Mouse (Mus musculus) forebrain, embryonic 12.5 days (tissue): Measurements from ENCODE around the gene Rspry1. TPM values are rescaled to one million over a fixed set of nuclear protein-coding genes. Genes with fewer than 3 reads are reported as not detected.
A peak's percentile ranks its signal among the peaks of the same experiment; 100 is the strongest.

Source experiments
- ATAC-seq: fragments of 200-750 bp; cut with Nextera tagmentation; 2 replicates; pipeline ENCODE4 v1.8.0; 2017; ENCODE audit warnings: moderate TSS enrichment; ENCODE audit not compliant: low FRiP score
- H3K27ac ChIP-seq: fragments of 300-500 bp; sonication (generic); 2 replicates; pipeline ENCODE4 v1.5.1; 2016; ENCODE audit warnings: mild to moderate bottlenecking
- H3K27me3 ChIP-seq: fragments of 300-500 bp; sonication (generic); 2 replicates; pipeline ENCODE4 v1.6.1; 2016; ENCODE audit warnings: mild to moderate bottlenecking
- H3K36me3 ChIP-seq: fragments of 300-500 bp; sonication (generic); replicated peaks from 2 replicates; pipeline ENCODE4 v1.6.1; 2016; ENCODE audit warnings: mild to moderate bottlenecking
- H3K4me1 ChIP-seq: fragments of 300-500 bp; sonication (generic); 2 replicates; pipeline ENCODE4 v1.6.1; 2016
- H3K4me2 ChIP-seq: fragments of 300-500 bp; sonication (generic); 2 replicates; pipeline ENCODE4 v1.6.1; 2016; ENCODE audit warnings: mild to moderate bottlenecking, moderate library complexity
- H3K4me3 ChIP-seq: fragments of 300-500 bp; sonication (generic); replicated peaks from 2 replicates; pipeline ENCODE4 v1.5.1; 2016; ENCODE audit warnings: mild to moderate bottlenecking
- H3K9ac ChIP-seq: fragments of 300-500 bp; sonication (generic); 2 replicates; pipeline ENCODE4 v1.6.1; 2016; ENCODE audit warnings: mild to moderate bottlenecking
- H3K9me3 ChIP-seq: fragments of 300-500 bp; sonication (generic); 2 replicates; pipeline ENCODE4 v1.6.1; 2016
- WGBS: fragments of 180-500 bp; shearing (Covaris S2); methylation state at CpG from one replicate; pipeline ENCODE4 v1.1.7; 2016; 5-methylcytosine and 5-hydroxymethylcytosine counted together
- polyA plus RNA-seq: library from polyadenylated mRNA; unstranded; fragments of >200 nt; fragmentation: Nextera tagmentation; extraction: Ambion mirVana; gene quantifications from 2 replicates; pipeline ENCODE4 v1.2.1, GENCODE M21; 2016

Gene Rspry1
- polyA plus RNA-seq, 1 experiment from 2014 or later = 54.7 TPM

DNA sequence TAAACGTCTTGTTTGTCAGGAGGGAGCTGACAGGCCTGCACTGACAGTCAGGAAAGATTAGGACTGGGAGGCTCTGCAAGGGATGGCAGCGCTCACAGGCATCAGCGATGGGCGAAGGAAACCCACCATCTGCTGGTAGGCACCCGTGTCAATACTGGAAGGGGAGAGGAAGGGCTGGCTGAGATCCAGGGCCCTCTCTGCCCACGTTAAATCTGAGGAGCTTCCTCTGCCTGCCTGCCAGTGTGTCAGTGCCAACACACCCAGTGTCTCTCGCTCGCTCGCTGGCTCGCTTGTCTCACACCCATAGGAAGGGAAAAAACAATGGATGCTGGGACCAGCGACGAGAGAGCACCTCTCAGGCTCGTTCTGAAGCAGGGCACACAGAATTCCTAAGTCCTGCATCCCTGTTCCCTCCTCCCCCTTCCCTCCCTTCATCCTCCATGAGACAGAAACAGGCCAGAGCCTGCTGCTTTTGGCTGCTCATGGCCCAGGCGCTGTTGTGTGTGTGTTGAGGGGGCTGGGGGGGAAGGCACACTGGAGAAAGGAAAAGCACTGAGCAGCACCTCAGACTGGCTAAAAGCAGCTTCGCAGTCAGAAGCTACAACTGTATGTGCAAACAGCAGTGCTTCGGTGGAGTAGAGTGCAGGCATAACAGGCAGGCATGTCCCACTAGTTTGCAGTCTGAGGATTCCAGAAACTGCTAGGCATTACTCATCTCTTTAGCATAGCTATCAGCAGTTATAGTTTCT lies 27.4 kb upstream of the Rspry1 start:
- Histone ChIP-seq H3K9me3 (no peaks in the 10 kb centered on the region), H3K9ac (no peak overlapping the region), H3K4me3 (no peak overlapping the region), H3K27me3 (no peaks in the 10 kb centered on the region), H3K36me3 (peaks cover 65% of the 10 kb centered on the region), H3K4me2 (no peak overlapping the region), H3K4me1 (0 out of 2 replicates have a peak, but pooled peaks cover 3% of the 10 kb centered on the region), H3K27ac (peak overlapping the region; percentile 43; the same call in 1 of the 2 replicates)
- no peak for ATAC-seq
- 87% methylated on average over 16 of the region's 16 CpGs for WGBS

DNA sequence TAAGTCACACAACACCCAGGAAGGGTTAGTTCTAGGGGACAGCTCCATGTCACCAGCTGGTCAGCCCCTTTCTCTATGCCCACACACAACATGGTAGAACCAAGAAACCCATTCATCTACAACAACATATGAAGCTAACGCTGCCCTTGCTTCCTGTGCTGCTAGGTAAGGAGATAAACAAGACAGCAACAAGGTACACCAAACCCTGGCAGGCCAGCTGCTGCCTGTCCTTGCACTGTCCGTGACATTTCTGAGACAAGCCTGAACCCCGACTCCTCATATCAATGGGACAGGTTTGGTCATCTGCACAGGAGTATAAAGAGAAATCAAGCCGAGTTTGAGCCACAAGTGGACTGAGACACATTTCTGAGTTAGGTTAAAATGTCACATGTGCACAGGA lies 26.6 kb upstream of the Rspry1 start:
- no peak overlapping the region for H3K27ac ChIP-seq
- ATAC-seq = no peak
- H3K9me3 ChIP-seq = no peaks in the 10 kb centered on the region
- H3K4me1 ChIP-seq = no peaks in the 10 kb centered on the region
- H3K9ac ChIP-seq = no peak overlapping the region
- no peaks in the 10 kb centered on the region for H3K27me3 ChIP-seq
- H3K4me2 ChIP-seq = no peak overlapping the region
- WGBS = 93% methylated on average over 4 of the region's 4 CpGs
- H3K36me3 ChIP-seq = peaks cover 71% of the 10 kb centered on the region
- no peak overlapping the region for H3K4me3 ChIP-seq

GRCm38 (mm10) chr8:94581820-94582483 lies 19.8 kb upstream of the Rspry1 start:
- Histone ChIP-seq H3K27me3 (no peaks in the 10 kb centered on the region), H3K4me2 (no peak overlapping the region), H3K9me3 (no peaks in the 10 kb centered on the region), H3K4me3 (no peak overlapping the region), H3K36me3 (peaks cover 82% of the 10 kb centered on the region), H3K4me1 (peaks cover 2% of the 10 kb centered on the region; the same call in 1 of the 2 replicates), H3K27ac (no peak overlapping the region), H3K9ac (no peak overlapping the region)
- WGBS = 89% methylated on average over 7 of the region's 7 CpGs
- no peak for ATAC-seq

- ATAC-seq = no peak
- Histone ChIP-seq H3K9ac (no peak overlapping the region), H3K27me3 (no peaks in the 10 kb centered on the region), H3K27ac (no peak overlapping the region), H3K9me3 (no peaks in the 10 kb centered on the region), H3K36me3 (peaks cover 84% of the 10 kb centered on the region), H3K4me1 (peaks cover 2% of the 10 kb centered on the region; the same call in 1 of the 2 replicates), H3K4me2 (no peak overlapping the region), H3K4me3 (no peak overlapping the region)
- 90% methylated on average over 6 of the region's 6 CpGs for WGBS
These were observed 19.2 kb upstream of the Rspry1 start for GRCm38 (mm10) chr8:94582569-94582968.

- peaks cover 81% of the 10 kb centered on the region for H3K36me3 ChIP-seq
- H3K4me1 ChIP-seq = peaks cover 2% of the 10 kb centered on the region; the same call in 1 of the 2 replicates
- H3K9me3 ChIP-seq = no peaks in the 10 kb centered on the region
- no peaks in the 10 kb centered on the region for H3K27me3 ChIP-seq
- H3K27ac ChIP-seq = no peak overlapping the region
- no peak overlapping the region for H3K4me2 ChIP-seq
- ATAC-seq = peak; percentile 61; the same call in 1 of the 2 replicates
- H3K9ac ChIP-seq = no peak overlapping the region
- no peak overlapping the region for H3K4me3 ChIP-seq
- WGBS = 49% methylated on average over 4 of the region's 4 CpGs
These were observed 17.4 kb upstream of the Rspry1 start for GRCm38 (mm10) chr8:94584238-94584817.

DNA sequence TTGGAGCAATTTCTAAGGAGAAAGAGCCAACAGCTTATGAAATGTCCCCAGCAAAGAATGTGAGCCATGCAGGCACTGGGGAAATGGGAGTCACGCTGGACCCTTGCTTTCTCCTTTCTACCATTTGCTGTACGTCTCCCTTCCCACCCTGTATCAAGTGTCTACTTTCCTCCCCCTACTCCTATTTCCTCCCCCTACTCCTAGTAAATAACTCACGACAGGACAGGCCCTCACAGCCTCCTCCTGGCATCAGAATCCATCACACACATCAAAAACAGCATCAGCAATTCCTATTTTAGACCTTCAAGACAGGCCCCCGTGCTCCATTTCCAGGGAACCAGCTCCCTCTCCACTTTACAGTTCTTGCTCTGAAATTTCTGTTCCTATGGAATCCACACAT lies 10.0 kb upstream of the Rspry1 start:
- Histone ChIP-seq H3K27me3 (no peaks in the 10 kb centered on the region), H3K9me3 (no peaks in the 10 kb centered on the region), H3K27ac (no peak overlapping the region), H3K4me2 (no peak overlapping the region), H3K4me3 (no peak overlapping the region), H3K36me3 (peaks cover 24% of the 10 kb centered on the region), H3K4me1 (no peaks in the 10 kb centered on the region), H3K9ac (no peak overlapping the region)
- no peak for ATAC-seq
- WGBS = 75% methylated on average over 4 of the region's 4 CpGs

DNA sequence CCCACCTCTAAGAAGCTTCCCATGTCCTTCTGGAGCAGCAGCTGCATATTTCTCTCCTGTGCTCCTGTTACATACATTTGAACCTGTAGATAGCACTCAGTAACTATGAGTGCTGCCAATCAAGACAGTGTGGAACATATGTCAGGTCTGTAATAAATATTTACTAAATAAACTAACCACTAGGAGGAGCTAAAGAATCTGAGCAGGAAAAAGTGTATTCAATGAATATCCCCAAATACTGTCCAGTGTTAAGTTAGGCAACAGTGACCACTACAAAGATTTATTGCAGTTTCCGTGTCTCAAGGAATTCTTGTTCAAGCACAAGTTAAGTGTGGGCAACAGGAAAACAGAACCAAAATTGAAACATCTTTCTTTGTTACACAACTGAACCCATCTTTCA lies 7.5 kb upstream of the Rspry1 start:
- H3K4me1 ChIP-seq = no peaks in the 10 kb centered on the region; the same call in 1 of the 2 replicates
- no peak for ATAC-seq
- H3K36me3 ChIP-seq = peaks cover under 1% of the 10 kb centered on the region; the same call in 1 of the 2 replicates
- no peaks in the 10 kb centered on the region for H3K27me3 ChIP-seq
- no peak overlapping the region for H3K4me3 ChIP-seq
- no peak overlapping the region for H3K9ac ChIP-seq
- 91% methylated on average over 1 of the region's 1 CpGs for WGBS
- no peak overlapping the region for H3K27ac ChIP-seq
- H3K4me2 ChIP-seq = no peak overlapping the region
- H3K9me3 ChIP-seq = no peaks in the 10 kb centered on the region

DNA sequence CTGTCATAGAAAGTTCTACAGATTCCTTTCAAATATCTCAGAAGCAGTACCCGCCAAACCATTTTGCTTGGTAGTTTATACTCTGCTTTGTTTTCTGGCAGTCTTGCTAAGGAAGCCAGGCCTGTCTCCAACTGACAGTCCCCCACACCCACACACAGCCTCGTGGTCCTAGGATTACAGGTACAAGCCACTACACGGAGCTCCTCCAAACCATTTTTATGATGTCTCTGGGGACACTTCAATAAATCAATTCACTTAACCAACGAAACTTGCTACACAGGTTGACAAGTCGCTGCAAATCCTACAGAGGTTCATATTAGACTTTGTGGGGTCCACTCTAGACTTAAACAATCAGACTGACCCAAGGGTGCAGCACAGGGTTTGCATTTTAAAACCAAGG lies 1.3 kb upstream of the Rspry1 start:
- H3K27ac ChIP-seq = no peak overlapping the region; the same call in 1 of the 2 replicates
- WGBS = 31% methylated on average over 5 of the region's 5 CpGs

GRCm38 (mm10) chr8:94601034-94601606 lies 617 bp upstream of the Rspry1 start:
- H3K9ac ChIP-seq = peak overlapping the region; percentile 85
- WGBS = under 1% methylated on average over 51 of the region's 51 CpGs

More for the DNA sequence above, 1.3 kb upstream of the Rspry1 start:
- Histone ChIP-seq H3K4me1 (peaks cover 26% of the 10 kb centered on the region), H3K9me3 (no peaks in the 10 kb centered on the region), H3K36me3 (no peaks in the 10 kb centered on the region), H3K4me2 (peak overlapping the region; percentile 98), H3K4me3 (peak overlapping the region; percentile 97), H3K27me3 (no peaks in the 10 kb centered on the region), H3K9ac (peak overlapping the region; percentile 85)
- ATAC-seq = no peak

GRCm38 (mm10) chr8:94602471-94603131 lies 864 bp downstream of the Rspry1 start:
- Histone ChIP-seq H3K9me3 (no peaks in the 10 kb centered on the region), H3K9ac (peak overlapping the region; percentile 94), H3K36me3 (no peaks in the 10 kb centered on the region), H3K4me3 (peak overlapping the region; percentile 97), H3K4me1 (peaks cover 26% of the 10 kb centered on the region), H3K27me3 (no peaks in the 10 kb centered on the region), H3K27ac (peak overlapping the region; percentile 85), H3K4me2 (peak overlapping the region; percentile 95)
- peak; percentile 21 for ATAC-seq
- WGBS = 1% methylated on average over 31 of the region's 31 CpGs

More at GRCm38 (mm10) chr8:94601034-94601606, 617 bp upstream of the Rspry1 start:
- H3K27ac ChIP-seq = peak overlapping the region; percentile 89
- H3K36me3 ChIP-seq = no peaks in the 10 kb centered on the region
- ATAC-seq = peak; percentile 30
- no peaks in the 10 kb centered on the region for H3K27me3 ChIP-seq
- H3K4me1 ChIP-seq = peaks cover 26% of the 10 kb centered on the region
- H3K4me2 ChIP-seq = peak overlapping the region; percentile 98
- H3K9me3 ChIP-seq = no peaks in the 10 kb centered on the region
- H3K4me3 ChIP-seq = peak overlapping the region; percentile 97

DNA sequence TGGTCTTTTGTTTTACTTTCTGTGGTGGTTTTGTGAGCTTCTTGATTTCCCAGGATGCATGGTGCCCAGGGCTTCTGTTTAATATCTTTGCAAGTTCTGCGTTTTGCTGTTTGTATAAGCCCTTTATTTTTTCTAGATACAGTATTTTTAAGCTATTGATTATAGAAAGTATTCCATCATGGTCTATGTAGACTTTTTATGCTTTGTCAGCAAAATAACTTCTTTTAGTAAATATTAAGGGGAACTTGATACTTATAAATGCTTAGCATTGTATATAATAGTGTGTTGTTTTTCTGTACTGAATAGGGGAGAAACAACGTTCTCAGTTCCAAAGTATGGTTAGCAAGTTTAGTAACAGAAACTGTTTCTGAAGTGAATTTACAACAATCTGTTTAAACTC lies 2.3 kb downstream of the Rspry1 start:
- Histone ChIP-seq H3K9me3 (no peaks in the 10 kb centered on the region), H3K27ac (no peak overlapping the region), H3K36me3 (no peaks in the 10 kb centered on the region), H3K4me3 (no peak overlapping the region), H3K4me1 (peaks cover 26% of the 10 kb centered on the region), H3K27me3 (no peaks in the 10 kb centered on the region), H3K4me2 (peak overlapping the region; percentile 95; the same call in 1 of the 2 replicates), H3K9ac (no peak overlapping the region)
- ATAC-seq = no peak
- WGBS = 88% methylated on average over 2 of the region's 2 CpGs

- no peak overlapping the region for H3K9ac ChIP-seq
- H3K4me3 ChIP-seq = no peak overlapping the region
- H3K9me3 ChIP-seq = no peaks in the 10 kb centered on the region
- peaks cover 15% of the 10 kb centered on the region for H3K4me1 ChIP-seq
- H3K27me3 ChIP-seq = no peaks in the 10 kb centered on the region
- WGBS = 93% methylated on average over 5 of the region's 5 CpGs
- no peak overlapping the region for H3K4me2 ChIP-seq
- no peaks in the 10 kb centered on the region for H3K36me3 ChIP-seq
- no peak overlapping the region for H3K27ac ChIP-seq
- ATAC-seq = no peak
These were observed 5.3 kb downstream of the Rspry1 start for GRCm38 (mm10) chr8:94607064-94607463.
